Mouse (Mus musculus): ENCODE measurements around the gene Ascl3.

Ascl3 gene

GRCm38 (mm10) chr7:109708961-109709382 lies 22.6 kb downstream of the Ascl3 start:
- no peak for DNase-seq

GRCm38 (mm10) chr7:109707023-109707785 lies 24.3 kb downstream of the Ascl3 start:
- peak; percentile 79 to 85 for DNase-seq

GRCm38 (mm10) chr7:109704461-109704860 lies 27.1 kb downstream of the Ascl3 start:
- DNase-seq, result no peak

- DNase-seq, result no peak
These were observed 27.5 kb downstream of the Ascl3 start for GRCm38 (mm10) chr7:109704016-109704377.

GRCm38 (mm10) chr7:109703190-109704015 lies 28.1 kb downstream of the Ascl3 start, which contains the start of the genes St5 and Akip1:
Gene St5, minus strand, starts transcription at chr7:109703605.
Gene Akip1, plus strand, starts transcription at chr7:109703690.
- peak; percentile 95 to 96 for DNase-seq

GRCm38 (mm10) chr7:109702721-109703120 lies 28.8 kb downstream of the Ascl3 start:
- DNase-seq, result peak; percentile 30 to 52

- DNase-seq, result peak in 1 of 2 experiments; percentile 22
These were observed 31.3 kb downstream of the Ascl3 start for GRCm38 (mm10) chr7:109700213-109700612.

- no peak for DNase-seq
These were observed 36.2 kb downstream of the Ascl3 start for GRCm38 (mm10) chr7:109695339-109695726.

GRCm38 (mm10) chr7:109694576-109695338 lies 36.8 kb downstream of the Ascl3 start:
- DNase-seq, result no peak

GRCm38 (mm10) chr7:109690961-109691360 lies 40.6 kb downstream of the Ascl3 start:
- DNase-seq, result no peak

GRCm38 (mm10) chr7:109690101-109690500 lies 41.4 kb downstream of the Ascl3 start:
- DNase-seq, result peak in 1 of 2 experiments; percentile 15

- no peak for DNase-seq
These were observed 44.9 kb downstream of the Ascl3 start for GRCm38 (mm10) chr7:109686585-109687128.

- DNase-seq, result no peak
These were observed 50.6 kb downstream of the Ascl3 start for GRCm38 (mm10) chr7:109680879-109681278.

- no peak for DNase-seq
These were observed 51.2 kb downstream of the Ascl3 start for GRCm38 (mm10) chr7:109680284-109680683.

All from cerebellum, postnatal 14 days (tissue).